Mouse (Mus musculus) layer of hippocampus, adult 9-10 months (tissue): ENCODE measurements around the gene Kcna3.
A peak's percentile ranks its signal among the peaks of the same experiment; 100 is the strongest.

ENCODE experiments used
- DNase-seq: peaks from one replicate; pipeline ENCODE4 v3.0.0; 2022; ENCODE audit warnings: low spot score

The Kcna3 gene

GRCm38 (mm10) chr3:107035521-107036457 is at the start of gene Kcna3:
Gene Kcna3 (plus strand): TSS chr3:107036169.
- DNase-seq: no peak

DNA sequence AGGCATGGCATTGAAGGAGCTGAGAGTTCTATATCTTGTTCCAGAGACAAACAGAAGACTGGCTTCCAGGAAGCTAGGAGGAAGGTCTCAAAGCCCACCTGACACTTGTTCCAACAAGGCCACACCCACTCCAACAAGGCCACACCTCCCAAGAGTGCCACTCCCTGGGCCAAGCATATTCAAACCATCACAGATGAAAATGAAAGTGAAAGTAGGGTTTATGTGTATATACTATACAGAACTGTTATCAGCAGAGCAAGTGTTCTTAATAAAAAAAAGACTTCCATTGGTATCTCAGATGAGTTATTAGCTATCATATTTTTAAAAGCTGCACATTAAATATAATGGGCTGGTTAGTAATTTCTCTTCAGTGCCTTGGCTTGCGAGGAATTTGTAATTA is 44.6 kb upstream of the Kcna3 start:
- no peak for DNase-seq

DNA sequence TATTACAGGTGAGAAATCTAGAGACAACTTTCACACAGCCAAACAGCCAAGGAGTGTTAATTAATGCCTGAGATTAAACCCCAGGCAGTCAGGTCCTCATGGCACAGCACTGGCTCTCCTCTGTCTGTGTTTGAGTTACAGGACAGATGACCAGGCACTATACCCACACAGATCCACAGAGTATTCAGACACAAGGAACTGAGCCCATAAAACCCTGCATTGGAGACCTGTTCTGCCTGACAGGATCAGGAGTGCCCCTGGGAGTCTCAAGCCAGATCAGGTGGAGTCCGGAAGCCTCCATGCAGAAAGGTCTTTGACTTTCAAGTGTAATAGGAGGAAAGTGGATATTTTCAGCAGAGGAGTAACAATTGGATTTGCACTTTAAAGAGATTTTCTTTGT is 40.6 kb upstream of the Kcna3 start:
- DNase-seq: no peak

GRCm38 (mm10) chr3:106996186-106996585 is 39.8 kb upstream of the Kcna3 start:
- DNase-seq: no peak

DNA sequence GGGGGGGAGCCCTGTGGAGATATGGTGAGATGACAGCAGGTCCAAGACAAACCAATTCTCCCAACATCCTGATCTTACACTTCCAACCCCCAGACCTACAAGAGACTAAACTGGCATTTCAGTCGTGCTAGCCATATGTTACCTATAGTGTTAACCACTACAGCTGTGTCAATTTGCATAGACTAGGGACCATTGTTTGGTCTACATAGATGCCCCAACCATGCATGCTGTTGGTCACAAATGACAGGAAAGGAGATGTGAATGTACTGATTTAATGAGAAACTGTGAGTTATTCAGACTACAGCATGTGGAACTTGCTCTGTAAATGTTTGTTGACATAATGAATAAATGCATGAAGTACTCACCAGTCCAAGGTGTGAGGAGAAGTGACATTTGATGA is 37.6 kb upstream of the Kcna3 start:
- no peak for DNase-seq

DNA sequence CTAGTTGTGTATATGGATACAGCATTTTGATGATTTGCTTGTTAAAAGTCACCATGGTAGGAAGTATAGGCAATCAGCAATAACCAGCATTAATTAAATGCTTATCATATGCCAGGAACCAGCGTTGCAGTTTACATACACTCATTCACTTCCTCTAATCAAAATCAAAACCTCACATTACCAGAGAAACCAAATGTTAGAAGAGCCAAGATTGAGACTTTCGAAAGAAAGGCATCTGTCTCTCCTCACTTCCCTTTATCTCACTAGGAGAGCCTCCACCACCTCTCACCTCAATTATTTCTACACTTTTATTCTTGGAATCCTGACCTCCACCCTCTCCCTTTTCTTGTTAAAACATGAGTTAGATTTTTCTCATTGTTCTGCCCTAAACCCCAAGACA is 35.8 kb upstream of the Kcna3 start:
- no peak for DNase-seq

- no peak for DNase-seq
These were observed 33.5 kb upstream of the Kcna3 start for GRCm38 (mm10) chr3:107002249-107003123.

DNA sequence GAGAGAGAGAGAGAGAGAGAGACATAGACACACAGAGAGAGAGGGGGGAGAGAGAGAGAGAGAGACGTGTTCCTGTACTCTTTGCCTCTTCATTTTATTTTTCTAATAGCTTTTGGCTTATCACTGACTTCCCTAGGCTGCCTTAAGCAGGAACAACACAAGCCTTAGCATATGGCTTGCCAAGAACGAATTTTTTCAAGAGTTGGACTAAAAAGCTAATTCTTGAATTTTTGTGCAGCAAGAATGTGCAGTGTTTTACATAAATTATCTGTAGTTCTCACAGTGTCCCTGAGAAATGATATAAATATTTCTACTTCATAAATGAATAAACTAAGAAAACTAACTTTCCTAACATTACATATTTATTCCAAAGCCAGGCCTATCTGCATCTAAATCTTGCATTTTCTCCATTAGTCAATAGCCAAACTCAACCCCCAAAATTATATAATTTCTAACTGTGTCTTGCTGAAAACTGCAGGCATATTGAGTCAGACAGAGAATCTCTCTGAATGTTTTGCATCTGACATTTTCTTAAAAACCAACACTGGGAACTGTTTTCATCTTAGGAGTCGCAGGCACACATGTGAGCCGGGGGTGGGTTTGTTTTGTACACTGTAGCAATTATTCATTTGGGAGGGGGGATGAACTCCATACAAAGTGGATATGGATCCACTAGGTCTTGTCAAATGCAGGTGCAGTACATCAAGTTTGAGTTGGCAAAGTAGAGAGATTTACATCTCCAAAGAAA is 26.5 kb upstream of the Kcna3 start:
- peak; percentile 15 for DNase-seq

GRCm38 (mm10) chr3:107018286-107018685 is 17.7 kb upstream of the Kcna3 start:
- DNase-seq: no peak

GRCm38 (mm10) chr3:107031547-107031946 is 4.4 kb upstream of the Kcna3 start:
- DNase-seq: no peak

DNA sequence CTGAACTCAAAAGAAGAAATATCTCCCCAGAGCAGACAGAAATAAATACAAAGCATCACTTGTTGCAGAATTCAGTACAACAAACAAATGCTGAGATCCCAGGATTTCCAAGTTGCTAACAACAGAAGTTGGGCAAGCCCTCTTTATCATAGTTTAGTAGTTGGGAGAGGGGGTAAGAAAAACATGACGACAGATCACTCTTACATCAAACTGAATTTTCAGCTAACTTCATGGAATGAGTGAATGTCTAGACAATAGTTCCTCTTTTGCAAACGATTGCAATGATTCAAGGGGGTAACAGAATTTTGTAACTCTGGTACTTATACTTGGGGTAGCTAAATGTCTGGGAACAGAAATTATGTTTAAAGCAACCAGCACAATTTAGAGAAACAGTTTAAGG is 1.2 kb upstream of the Kcna3 start:
- DNase-seq: no peak

DNA sequence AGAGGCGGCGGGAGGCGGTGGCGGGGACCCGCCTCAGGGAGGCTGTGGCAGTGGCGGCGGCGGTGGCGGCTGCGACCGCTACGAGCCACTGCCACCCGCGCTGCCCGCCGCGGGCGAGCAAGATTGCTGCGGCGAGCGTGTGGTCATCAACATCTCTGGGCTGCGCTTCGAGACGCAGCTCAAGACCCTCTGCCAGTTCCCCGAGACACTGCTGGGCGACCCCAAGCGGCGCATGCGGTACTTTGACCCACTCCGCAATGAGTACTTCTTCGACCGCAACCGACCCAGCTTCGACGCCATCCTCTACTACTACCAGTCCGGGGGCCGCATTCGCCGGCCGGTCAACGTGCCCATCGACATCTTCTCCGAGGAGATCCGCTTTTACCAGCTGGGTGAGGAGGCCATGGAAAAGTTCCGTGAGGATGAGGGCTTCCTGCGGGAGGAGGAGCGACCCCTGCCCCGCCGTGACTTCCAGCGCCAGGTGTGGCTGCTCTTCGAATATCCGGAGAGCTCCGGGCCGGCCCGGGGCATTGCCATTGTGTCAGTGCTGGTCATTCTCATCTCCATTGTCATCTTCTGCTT is 580 bp downstream of the Kcna3 start:
- DNase-seq: no peak

- DNase-seq: no peak
These were observed 1.1 kb downstream of the Kcna3 start for GRCm38 (mm10) chr3:107037105-107037504.

DNA sequence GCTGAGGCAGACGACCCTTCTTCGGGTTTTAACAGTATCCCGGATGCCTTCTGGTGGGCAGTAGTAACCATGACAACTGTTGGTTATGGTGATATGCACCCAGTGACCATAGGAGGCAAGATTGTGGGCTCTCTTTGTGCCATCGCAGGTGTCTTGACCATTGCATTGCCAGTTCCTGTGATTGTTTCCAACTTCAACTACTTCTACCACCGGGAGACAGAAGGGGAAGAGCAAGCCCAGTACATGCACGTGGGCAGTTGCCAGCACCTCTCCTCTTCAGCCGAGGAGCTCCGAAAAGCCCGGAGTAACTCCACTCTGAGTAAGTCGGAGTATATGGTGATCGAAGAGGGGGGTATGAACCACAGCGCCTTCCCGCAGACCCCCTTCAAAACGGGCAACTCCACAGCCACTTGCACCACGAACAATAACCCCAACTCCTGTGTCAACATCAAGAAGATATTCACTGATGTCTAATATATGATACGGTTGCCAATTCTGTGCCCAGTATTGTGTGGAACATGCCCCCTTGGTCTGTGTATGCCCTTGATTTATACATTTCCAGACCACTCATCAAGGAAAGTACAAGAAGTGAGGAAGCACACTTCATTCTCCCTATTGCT is 1.7 kb downstream of the Kcna3 start:
- no peak for DNase-seq

- DNase-seq: no peak
These were observed 2.2 kb downstream of the Kcna3 start for GRCm38 (mm10) chr3:107038156-107038536.

- no peak for DNase-seq
These were observed 2.8 kb downstream of the Kcna3 start for GRCm38 (mm10) chr3:107038661-107039223.

GRCm38 (mm10) chr3:107039306-107039705 is 3.3 kb downstream of the Kcna3 start:
- no peak for DNase-seq

DNA sequence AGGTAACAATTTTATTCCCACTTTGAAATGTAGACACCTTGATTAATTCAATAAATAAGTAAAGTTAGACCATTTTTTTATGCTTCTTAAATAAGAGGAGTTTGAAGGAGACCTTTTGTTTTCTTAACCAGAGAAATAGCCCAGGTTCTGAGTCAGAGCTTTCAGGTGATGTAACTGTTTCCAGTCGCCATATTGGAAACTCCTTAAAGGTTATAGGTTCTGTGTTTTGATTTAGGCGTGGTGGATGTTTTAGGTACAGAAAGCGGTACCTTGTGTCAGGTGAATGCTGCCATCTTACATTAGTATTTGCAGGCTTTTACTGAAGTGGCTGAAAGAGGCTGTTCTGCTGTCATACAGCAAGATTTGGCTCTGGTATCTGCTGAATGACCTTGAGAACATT is 4.4 kb downstream of the Kcna3 start:
- no peak for DNase-seq

DNA sequence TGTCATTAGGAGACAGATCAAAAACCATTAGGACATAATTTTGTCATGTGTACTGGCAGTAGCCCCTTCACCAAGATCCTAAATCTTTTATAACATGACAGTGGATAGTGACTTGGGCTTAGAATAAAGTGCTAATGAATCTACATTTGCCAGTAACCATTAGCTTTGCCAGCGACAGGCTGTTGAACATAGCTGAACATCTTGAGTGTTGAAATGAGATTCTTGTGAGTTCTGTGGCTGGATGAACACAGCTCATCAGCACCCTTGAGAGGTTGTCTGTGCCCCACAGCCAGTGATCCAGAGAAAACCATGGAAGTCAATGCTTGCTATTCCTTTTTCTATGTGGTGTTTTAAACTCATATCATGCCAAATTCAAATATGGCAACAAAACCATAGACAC is 5.7 kb downstream of the Kcna3 start:
- no peak for DNase-seq

DNA sequence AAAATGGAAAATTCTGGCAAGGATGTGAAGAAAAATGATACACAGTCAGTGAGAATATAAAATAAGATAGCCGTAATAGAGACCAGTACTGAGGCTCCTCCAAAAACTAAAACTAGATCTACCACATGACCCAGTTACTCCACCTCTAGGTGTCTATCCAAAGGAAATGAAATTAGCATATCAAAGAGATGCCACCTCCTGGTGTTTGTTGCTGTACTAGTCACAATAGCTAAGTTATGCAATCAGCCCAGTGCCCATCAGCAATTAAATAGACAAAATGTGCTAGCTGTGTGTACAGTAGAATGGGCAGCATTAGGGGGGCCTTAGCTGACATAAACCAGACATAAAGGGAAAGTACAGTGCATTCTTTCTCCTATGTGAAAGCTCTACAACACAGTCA is 25.5 kb downstream of the Kcna3 start:
- no peak for DNase-seq

DNA sequence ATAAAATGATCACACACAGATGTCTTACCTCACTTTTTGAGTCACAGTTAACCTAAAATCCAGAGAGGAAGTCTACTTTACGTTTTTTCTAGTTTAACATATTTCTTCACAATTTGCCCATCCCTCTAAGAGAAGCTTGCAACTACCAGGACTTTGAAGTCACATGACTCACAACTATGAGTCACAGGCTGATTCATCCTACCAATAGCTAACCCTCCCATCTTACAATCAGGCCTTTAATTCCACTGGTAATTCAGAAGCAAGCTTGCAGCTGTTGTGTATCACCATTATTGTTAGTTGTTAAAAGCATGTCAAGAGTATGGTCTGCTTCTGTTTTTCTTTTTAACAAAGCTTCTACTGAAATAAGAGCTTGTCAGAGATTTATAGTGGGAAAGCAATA is 26.8 kb downstream of the Kcna3 start:
- DNase-seq: no peak
